Mouse (Mus musculus): ENCODE results near the gene Nme7. TPM values are rescaled to one million over a fixed set of nuclear protein-coding genes. Genes with fewer than 3 reads are reported as not detected.

Gene Nme7
- total and polyA plus RNA-seq, 2 experiments from 2014 or later, result 17.6 to 25.8 TPM

GRCm38 (mm10) chr1:164455614-164456013 is 151.7 kb downstream of the Nme7 start:
- no peaks in the 10 kb centered on the region for H3K9me3 ChIP-seq (ENCODE audit: low read length)
- DNase-seq (ENCODE audit: low spot score) (peak; percentile 77), ATAC-seq (ENCODE audit: low FRiP score) (no peak)
- H3K4me1 ChIP-seq (ENCODE audit: insufficient read depth, low read length), result peaks cover 7% of the 10 kb centered on the region; the same call in 1 of the 2 replicates
- H3K27ac ChIP-seq (ENCODE audit: low read depth, low read length), result peak overlapping the region; percentile 96
- H3K27me3 ChIP-seq (ENCODE audit: insufficient read depth, low read length), result no peaks in the 10 kb centered on the region
- TF ChIP-seq CTCF (IDR thresholded peaks at IDR 0.05), result peak; percentile 83
- H3K4me2 ChIP-seq (ENCODE audit: low read depth, low read length, poor library complexity, severe bottlenecking), result peak overlapping the region; percentile 75
- H3K9ac ChIP-seq (replicated peaks; ENCODE audit: low read length, poor library complexity, severe bottlenecking), result peak overlapping the region; percentile 96
- 32% methylated on average over 7 of the region's 7 CpGs for WGBS
- H3K36me3 ChIP-seq (ENCODE audit: insufficient read depth, low read length), result peaks cover 23% of the 10 kb centered on the region
- peak overlapping the region; percentile 83 for H3K4me3 ChIP-seq (ENCODE audit: low read depth, low read length)

GRCm38 (mm10) chr1:164456065-164456464 is 152.1 kb downstream of the Nme7 start:
- H3K9me3 ChIP-seq (ENCODE audit: low read length), result no peaks in the 10 kb centered on the region
- WGBS, result 16% methylated on average over 6 of the region's 6 CpGs
- H3K4me2 ChIP-seq (ENCODE audit: low read depth, low read length, poor library complexity, severe bottlenecking), result peak overlapping the region; percentile 75
- H3K9ac ChIP-seq (replicated peaks; ENCODE audit: low read length, poor library complexity, severe bottlenecking), result peak overlapping the region; percentile 96
- H3K4me3 ChIP-seq (ENCODE audit: low read depth, low read length), result peak overlapping the region; percentile 83
- DNase-seq (ENCODE audit: low spot score) (peak; percentile 52), ATAC-seq (ENCODE audit: low FRiP score) (no peak)
- H3K27me3 ChIP-seq (ENCODE audit: insufficient read depth, low read length), result no peaks in the 10 kb centered on the region
- peaks cover 20% of the 10 kb centered on the region for H3K36me3 ChIP-seq (ENCODE audit: insufficient read depth, low read length)
- H3K4me1 ChIP-seq (ENCODE audit: insufficient read depth, low read length), result peaks cover 9% of the 10 kb centered on the region; the same call in 1 of the 2 replicates
- TF ChIP-seq CTCF (IDR thresholded peaks at IDR 0.05), result peak; percentile 35; the same call in 1 of the 2 replicates
- peak overlapping the region; percentile 96 for H3K27ac ChIP-seq (ENCODE audit: low read depth, low read length)

- ATAC-seq (ENCODE audit: low FRiP score), result no peak
- H3K4me3 ChIP-seq (ENCODE audit: low read depth, low read length), result peak overlapping the region; percentile 83
- DNase-seq (ENCODE audit: low spot score), result peak; percentile 54
These were observed 152.8 kb downstream of the Nme7 start for GRCm38 (mm10) chr1:164456731-164457130.

GRCm38 (mm10) chr1:164457531-164458244 is 153.8 kb downstream of the Nme7 start:
- Histone ChIP-seq H3K9me3 (ENCODE audit: low read length) (no peaks in the 10 kb centered on the region), H3K9ac (replicated peaks; ENCODE audit: low read length, poor library complexity, severe bottlenecking) (peak overlapping the region; percentile 96), H3K36me3 (ENCODE audit: insufficient read depth, low read length) (peaks cover 7% of the 10 kb centered on the region), H3K4me3 (ENCODE audit: low read depth, low read length) (peak overlapping the region; percentile 83), H3K27me3 (ENCODE audit: insufficient read depth, low read length) (no peaks in the 10 kb centered on the region), H3K4me1 (ENCODE audit: insufficient read depth, low read length) (peaks cover 13% of the 10 kb centered on the region), H3K27ac (ENCODE audit: low read depth, low read length) (peak overlapping the region; percentile 96), H3K4me2 (ENCODE audit: low read depth, low read length, poor library complexity, severe bottlenecking) (peak overlapping the region; percentile 75)
- TF ChIP-seq CTCF (IDR thresholded peaks at IDR 0.05), result no peak
- ATAC-seq (ENCODE audit: low FRiP score) (peak; percentile 83), DNase-seq (ENCODE audit: low spot score) (peak; percentile 83)
- WGBS, result 0% methylated on average over 42 of the region's 76 CpGs

More at GRCm38 (mm10) chr1:164456731-164457130, 152.8 kb downstream of the Nme7 start:
- Histone ChIP-seq H3K27me3 (ENCODE audit: insufficient read depth, low read length) (no peaks in the 10 kb centered on the region), H3K27ac (ENCODE audit: low read depth, low read length) (peak overlapping the region; percentile 96), H3K36me3 (ENCODE audit: insufficient read depth, low read length) (peaks cover 13% of the 10 kb centered on the region), H3K4me2 (ENCODE audit: low read depth, low read length, poor library complexity, severe bottlenecking) (peak overlapping the region; percentile 75), H3K4me1 (ENCODE audit: insufficient read depth, low read length) (peaks cover 12% of the 10 kb centered on the region), H3K9me3 (ENCODE audit: low read length) (no peaks in the 10 kb centered on the region), H3K9ac (replicated peaks; ENCODE audit: low read length, poor library complexity, severe bottlenecking) (peak overlapping the region; percentile 96)
- WGBS, result 3% methylated on average over 8 of the region's 8 CpGs
- no peak for TF ChIP-seq CTCF (IDR thresholded peaks at IDR 0.05)

- peak; percentile 93 for ATAC-seq (ENCODE audit: low FRiP score)
- under 1% methylated on average over 30 of the region's 35 CpGs for WGBS
- Histone ChIP-seq H3K27me3 (ENCODE audit: insufficient read depth, low read length) (no peaks in the 10 kb centered on the region), H3K9me3 (ENCODE audit: low read length) (no peaks in the 10 kb centered on the region), H3K27ac (ENCODE audit: low read depth, low read length) (peak within 1 kb of the TSS; percentile 96), H3K4me3 (ENCODE audit: low read depth, low read length) (peak within 1 kb of the TSS; percentile 83), H3K4me2 (ENCODE audit: low read depth, low read length, poor library complexity, severe bottlenecking) (peak within 1 kb of the TSS; percentile 75), H3K36me3 (ENCODE audit: insufficient read depth, low read length) (peaks cover 2% of the 10 kb centered on the region; the same call in 1 of the 2 replicates), H3K9ac (replicated peaks; ENCODE audit: low read length, poor library complexity, severe bottlenecking) (peak within 1 kb of the TSS; percentile 96), H3K4me1 (ENCODE audit: insufficient read depth, low read length) (peaks cover 13% of the 10 kb centered on the region)
- peak; percentile 56 for TF ChIP-seq CTCF (IDR thresholded peaks at IDR 0.05)
- DNase-seq (ENCODE audit: low spot score), result peak; percentile 95
These were observed 154.3 kb downstream of the Nme7 start, which contains the start of gene Atp1b1 for GRCm38 (mm10) chr1:164458245-164458613. Gene Atp1b1, minus strand, starts transcription at chr1:164458355.

GRCm38 (mm10) chr1:164458621-164459051 is 154.7 kb downstream of the Nme7 start:
- H3K9ac ChIP-seq (replicated peaks; ENCODE audit: low read length, poor library complexity, severe bottlenecking), result peak overlapping the region; percentile 96
- H3K4me2 ChIP-seq (ENCODE audit: low read depth, low read length, poor library complexity, severe bottlenecking), result peak overlapping the region; percentile 75
- H3K27ac ChIP-seq (ENCODE audit: low read depth, low read length), result peak overlapping the region; percentile 96
- H3K4me3 ChIP-seq (ENCODE audit: low read depth, low read length), result peak overlapping the region; percentile 83
- H3K4me1 ChIP-seq (ENCODE audit: insufficient read depth, low read length), result peaks cover 13% of the 10 kb centered on the region
- H3K27me3 ChIP-seq (ENCODE audit: insufficient read depth, low read length), result no peaks in the 10 kb centered on the region
- 4% methylated on average over 21 of the region's 22 CpGs for WGBS
- TF ChIP-seq CTCF (IDR thresholded peaks at IDR 0.05), result no peak
- DNase-seq (ENCODE audit: low spot score), result peak; percentile 31
- no peaks in the 10 kb centered on the region for H3K9me3 ChIP-seq (ENCODE audit: low read length)
- ATAC-seq (ENCODE audit: low FRiP score), result peak; percentile 41
- H3K36me3 ChIP-seq (ENCODE audit: insufficient read depth, low read length), result no peaks in the 10 kb centered on the region

All from midbrain, postnatal 0 days (tissue).